Mouse (Mus musculus): ENCODE results near the gene Rab13.

- no peak for TF ChIP-seq CTCF (IDR thresholded peaks at IDR 0.05)
- no peak for TF ChIP-seq EP300 (IDR thresholded peaks at IDR 0.05)
These were observed 43.4 kb downstream of the Rab13 start for GRCm38 (mm10) chr3:90256731-90257530.
